Mouse (Mus musculus) bone marrow macrophage, adult 2 months (primary cell): ENCODE results near the gene Klrg2. TPM values are rescaled to one million over a fixed set of nuclear protein-coding genes. Genes with fewer than 3 reads are reported as not detected.

Experiments
- H3K27ac ChIP-seq: 2 replicates; pipeline ENCODE4 v1.5.1; 2012; ENCODE audit warnings: low read depth, low read length; ENCODE audit not compliant: insufficient read depth
- H3K4me1 ChIP-seq: 2 replicates; pipeline ENCODE4 v1.6.1; 2012; ENCODE audit warnings: low read length; ENCODE audit not compliant: control insufficient read depth, insufficient read depth
- H3K4me3 ChIP-seq: 2 replicates; pipeline ENCODE4 v1.5.1; 2012; ENCODE audit warnings: mild to moderate bottlenecking, low read length, moderate library complexity; ENCODE audit not compliant: insufficient read depth
- CTCF ChIP-seq: IDR thresholded peaks from 2 replicates; pipeline ENCODE4 v1.5.1; 2012; ENCODE audit warnings: low read depth, mild to moderate bottlenecking, low read length, moderate library complexity
- POLR2A ChIP-seq: IDR thresholded peaks from 2 replicates; pipeline ENCODE4 v1.6.1; 2012; ENCODE audit warnings: mild to moderate bottlenecking, low read depth, low read length, borderline replicate concordance
- polyA plus RNA-seq: library from polyadenylated mRNA; stranded (reverse); fragments of >200 nt; gene quantifications from 2 replicates; pipeline ENCODE4 v1.2.4, GENCODE M21; 2012; ENCODE audit not compliant: missing spikeins, insufficient read depth, insufficient read length

Klrg2 gene
- polyA plus RNA-seq, 1 experiment = 0.64 TPM

GRCm38 (mm10) chr6:38580112-38580857 is 56.8 kb downstream of the Klrg2 start:
- Histone ChIP-seq H3K27ac (no peak overlapping the region), H3K4me1 (peaks cover 2% of the 10 kb centered on the region), H3K4me3 (no peak overlapping the region)
- TF ChIP-seq POLR2A (no peak), CTCF (no peak)

GRCm38 (mm10) chr6:38576096-38576495 is 60.9 kb downstream of the Klrg2 start:
- TF ChIP-seq CTCF (no peak), POLR2A (no peak)
- Histone ChIP-seq H3K4me3 (no peak overlapping the region), H3K27ac (no peak overlapping the region), H3K4me1 (peaks cover 2% of the 10 kb centered on the region)

Other genes starting within 250 kb of the Klrg2 start
- 23.2 and 26.4 TPM in 2 replicates for gene Ubn2, start 203.3 kb downstream of the Klrg2 start, polyA plus RNA-seq
- 11.6 and 11.7 TPM in 2 replicates for gene Fmc1, start 103.7 kb downstream of the Klrg2 start, polyA plus RNA-seq
- 204 and 243 TPM in 2 replicates for gene Luc7l2, start 85.9 kb downstream of the Klrg2 start, polyA plus RNA-seq
- not detected in 2 replicates for gene Clec2l, start 25.8 kb upstream of the Klrg2 start, polyA plus RNA-seq
- gene Tbxas1, start 238.2 kb upstream of the Klrg2 start, polyA plus RNA-seq = 101 and 115 TPM in 2 replicates
- gene Hipk2, start 238.9 kb upstream of the Klrg2 start, polyA plus RNA-seq = 18.7 and 20.9 TPM in 2 replicates